Mouse (Mus musculus): ENCODE results near the gene Calhm5.

GRCm38 (mm10) chr10:34117770-34118169, 21.5 kb upstream of the Calhm5 start:
- no peak for TF ChIP-seq POLR2A (IDR thresholded peaks at IDR 0.05; ENCODE audit: borderline replicate concordance, control insufficient read depth, low read depth, low read length)
- TF ChIP-seq CTCF (IDR thresholded peaks at IDR 0.05; ENCODE audit: control insufficient read depth, insufficient read depth, low read length), result no peak

Data from bone marrow, adult 2 months (tissue).